In the genomic region with DNA sequence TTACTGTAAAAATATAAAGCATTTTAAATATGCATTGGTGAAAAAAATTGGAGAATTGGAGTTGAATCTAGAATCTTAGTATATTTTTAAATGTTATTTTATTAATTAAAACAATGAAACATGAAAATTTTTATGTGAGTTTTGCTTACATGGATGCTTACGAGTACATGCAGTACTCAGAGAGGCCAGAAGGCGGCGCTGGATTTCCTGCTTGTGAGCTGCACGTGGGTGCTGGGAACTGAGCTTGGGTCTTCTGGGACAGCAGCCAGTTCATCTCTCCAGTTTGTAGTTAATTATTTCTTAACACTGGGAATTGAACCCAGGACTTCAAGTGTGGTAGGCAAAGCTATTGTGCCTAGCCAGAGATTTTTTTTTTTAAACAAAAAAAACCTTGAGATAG, we compare ENCODE assay signal across 21 mouse cellular contexts.
DNase-seq lines count a peak whose midpoint lies in the region; ATAC-seq and TF ChIP-seq lines count a peak whose summit lies in the region.
"Had no signal": no experiment of that assay in that cellular context is flagged by ENCODE, and none has a peak within 500 bp of the region (broad histone marks: within the 10 kb centered on the region; RNA-seq: fewer than 3 reads in every experiment).

No protein-coding gene starts in this region.

- peaks cover 50% of the 10 kb centered on the region for H3K36me3 ChIP-seq in ES-Bruce4 (ENCODE audit: control insufficient read depth, insufficient read depth, low read length, poor library complexity, severe bottlenecking)
- H3K36me3 ChIP-seq: embryonic facial prominence, embryonic 12.5 days; forebrain, embryonic 12.5 days; G1E; heart, embryonic 10.5 days; limb, embryonic 12.5 days had no signal

- no peak for TF ChIP-seq POLR2A in ES-Bruce4 (IDR thresholded peaks at IDR 0.05; ENCODE audit: insufficient read depth, low read length)

- no peak for DNase-seq in layer of hippocampus, adult 2 months (ENCODE audit: low spot score in 2 of 2)
- no peak for DNase-seq in layer of hippocampus, adult 9-11 months
- DNase-seq in A20 (ENCODE audit: low read depth, low spot score) (peak; percentile 16), ZHBTc4 (ENCODE audit: low read depth, low spot score) (peak; percentile 77)
- no peak for DNase-seq in kidney, adult 11 months
- DNase-seq: adrenal gland, postnatal 25 days; cerebellum, adult 11-12 months; cerebellum, postnatal 14 days; kidney, adult 18-20 months; kidney, postnatal 4 days; lung, postnatal 10 days; thymus, adult 2 months had no signal

- H3K4me1 ChIP-seq in ES-Bruce4 (ENCODE audit: control insufficient read depth, insufficient read depth, low read length): peaks cover 2% of the 10 kb centered on the region
- H3K4me1 ChIP-seq: embryonic facial prominence, embryonic 12.5 days; heart, embryonic 10.5 days; limb, embryonic 12.5 days had no signal

- ATAC-seq in erythroid progenitor cell, adult 5-6 weeks (replicated peaks; ENCODE audit: low FRiP score, poor library complexity, severe bottlenecking): no peak
- no peak for ATAC-seq in cerebellum, adult (ENCODE audit: insufficient number of reproducible peaks, low FRiP score, low TSS enrichment)
- ATAC-seq: hindbrain, postnatal 0 days had no signal

- no peak overlapping the region for H3K4me3 ChIP-seq in layer of hippocampus, adult 2 months
- H3K4me3 ChIP-seq in ES-Bruce4 (ENCODE audit: low read depth, low read length): no peak overlapping the region
- H3K4me3 ChIP-seq: embryonic facial prominence, embryonic 12.5 days; forebrain, embryonic 12.5 days; heart, embryonic 10.5 days; limb, embryonic 12.5 days had no signal

- no peaks in the 10 kb centered on the region for H3K9me3 ChIP-seq in ES-Bruce4 (replicated peaks; ENCODE audit: control insufficient read depth, insufficient read depth, low read length, poor library complexity, severe bottlenecking)
- H3K9me3 ChIP-seq: embryonic facial prominence, embryonic 12.5 days; forebrain, embryonic 12.5 days; heart, embryonic 10.5 days; limb, embryonic 12.5 days had no signal

- H3K27me3 ChIP-seq in ES-Bruce4 (ENCODE audit: control insufficient read depth, insufficient read depth, low read length, poor library complexity, severe bottlenecking): no peaks in the 10 kb centered on the region
- H3K27me3 ChIP-seq: embryonic facial prominence, embryonic 12.5 days; forebrain, embryonic 12.5 days; limb, embryonic 12.5 days had no signal

- peak; percentile 60 for TF ChIP-seq CTCF in layer of hippocampus, adult 2 months (conservative IDR thresholded peaks at IDR 0.05)
- TF ChIP-seq CTCF in ES-Bruce4 (IDR thresholded peaks at IDR 0.05; ENCODE audit: low read depth, low read length): peak; percentile 59

- H3K27ac ChIP-seq in layer of hippocampus, adult 2 months: no peak overlapping the region
- no peak overlapping the region for H3K27ac ChIP-seq in ES-Bruce4 (ENCODE audit: insufficient read depth, low read length)
- H3K27ac ChIP-seq: embryonic facial prominence, embryonic 12.5 days; forebrain, embryonic 12.5 days; heart, embryonic 10.5 days; hindbrain, postnatal 0 days; limb, embryonic 12.5 days had no signal

- H3K9ac ChIP-seq in ES-Bruce4 (ENCODE audit: low read depth, poor library complexity, severe bottlenecking): no peak overlapping the region
- H3K9ac ChIP-seq: embryonic facial prominence, embryonic 12.5 days; forebrain, embryonic 12.5 days; limb, embryonic 12.5 days had no signal

- TF ChIP-seq EP300 in ES-Bruce4 (IDR thresholded peaks at IDR 0.05; ENCODE audit: insufficient read depth, low read depth, low read length): no peak

Comparison
In these comparisons a context has a peak if more than half of its experiments do, and no peak if none do; other contexts are left out.
1. DNase-seq: peak in A20 (single experiment) and ZHBTc4 (single experiment); none in layer of hippocampus, adult 2 months (0 of 2), layer of hippocampus, adult 9-11 months (single experiment) and kidney, adult 11 months (single experiment).